Mouse (Mus musculus) kidney, adult 8-10 months (tissue): ENCODE measurements around the gene Rubcn.

Experiments used
- DNase-seq, 2 experiments: peaks; one replicate each; pipeline ENCODE4 v3.0.0; 2022

The Rubcn gene

GRCm38 (mm10) chr16:32815160-32815605, 62.4 kb downstream of the Rubcn start:
- peak; percentile 55 to 70 for DNase-seq

- peak; percentile 35 to 41 for DNase-seq
These were observed 63.0 kb downstream of the Rubcn start for GRCm38 (mm10) chr16:32814539-32814938.

DNA sequence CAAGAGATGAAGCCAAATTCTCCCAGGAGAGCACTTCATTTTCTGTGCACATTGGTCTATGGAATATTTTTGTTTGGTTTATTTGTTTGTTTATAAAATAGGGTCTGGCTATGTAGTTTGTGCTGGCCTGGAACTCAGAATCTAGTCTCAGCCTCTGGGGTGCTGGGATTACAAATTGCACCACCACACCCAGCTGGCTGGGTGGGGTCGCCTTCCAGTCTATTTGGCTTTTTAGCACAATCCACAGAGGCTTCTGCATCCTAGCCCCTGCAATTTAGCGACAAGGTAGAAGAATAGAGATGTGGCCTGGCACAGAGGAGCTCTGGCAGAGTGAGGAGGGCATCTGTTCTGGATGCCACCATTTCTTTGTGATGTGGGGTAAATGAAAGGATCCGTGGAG, 63.8 kb downstream of the Rubcn start:
- DNase-seq = no peak

DNA sequence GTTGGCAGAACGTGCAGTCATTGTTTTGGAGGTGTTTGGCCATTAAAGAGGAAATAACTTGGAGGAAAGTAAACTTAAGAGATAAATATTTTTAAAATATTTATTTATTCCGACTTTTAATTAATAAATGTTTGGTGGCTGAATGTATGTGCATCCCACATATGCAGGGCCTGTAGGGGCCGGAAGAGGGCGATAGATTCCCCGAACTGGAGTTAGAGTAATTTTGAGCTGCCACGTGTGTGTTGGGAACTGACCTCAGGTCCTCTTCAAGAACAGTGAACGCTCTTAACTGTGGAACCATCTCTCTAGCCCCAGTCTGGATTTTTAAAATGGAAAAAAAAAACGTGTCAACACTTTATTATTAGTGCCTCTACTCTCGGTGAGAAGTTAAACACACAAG, 64.2 kb downstream of the Rubcn start:
- no peak for DNase-seq

DNA sequence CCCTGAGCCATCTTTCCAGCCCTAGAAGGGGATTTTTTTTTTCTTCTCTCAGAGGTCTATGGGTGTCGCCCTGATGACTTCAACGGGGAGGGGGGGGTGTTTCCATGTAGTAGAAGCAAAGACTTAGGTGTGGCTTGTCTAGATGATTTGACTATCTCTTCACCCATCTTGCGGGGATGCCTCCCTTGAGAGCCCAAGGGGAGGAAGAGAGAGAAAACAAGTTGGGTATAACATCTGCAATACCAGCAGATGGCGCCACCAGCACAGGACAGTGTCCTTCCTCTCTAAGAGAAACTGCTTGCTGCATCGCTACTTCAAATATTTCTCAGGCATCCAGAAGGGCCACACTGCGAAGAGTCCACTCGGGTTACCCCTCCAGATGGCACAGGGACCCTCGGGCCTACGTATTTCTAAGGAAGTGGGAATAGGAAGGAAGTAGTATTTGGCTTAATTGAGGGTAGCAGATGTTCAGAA, 64.6 kb downstream of the Rubcn start:
- peak; percentile 70 to 84 for DNase-seq

GRCm38 (mm10) chr16:32810321-32810720, 67.2 kb downstream of the Rubcn start, which contains the start of gene Smbd1:
Gene Smbd1, minus strand, starts transcription at chr16:32810477.
- no peak for DNase-seq

DNA sequence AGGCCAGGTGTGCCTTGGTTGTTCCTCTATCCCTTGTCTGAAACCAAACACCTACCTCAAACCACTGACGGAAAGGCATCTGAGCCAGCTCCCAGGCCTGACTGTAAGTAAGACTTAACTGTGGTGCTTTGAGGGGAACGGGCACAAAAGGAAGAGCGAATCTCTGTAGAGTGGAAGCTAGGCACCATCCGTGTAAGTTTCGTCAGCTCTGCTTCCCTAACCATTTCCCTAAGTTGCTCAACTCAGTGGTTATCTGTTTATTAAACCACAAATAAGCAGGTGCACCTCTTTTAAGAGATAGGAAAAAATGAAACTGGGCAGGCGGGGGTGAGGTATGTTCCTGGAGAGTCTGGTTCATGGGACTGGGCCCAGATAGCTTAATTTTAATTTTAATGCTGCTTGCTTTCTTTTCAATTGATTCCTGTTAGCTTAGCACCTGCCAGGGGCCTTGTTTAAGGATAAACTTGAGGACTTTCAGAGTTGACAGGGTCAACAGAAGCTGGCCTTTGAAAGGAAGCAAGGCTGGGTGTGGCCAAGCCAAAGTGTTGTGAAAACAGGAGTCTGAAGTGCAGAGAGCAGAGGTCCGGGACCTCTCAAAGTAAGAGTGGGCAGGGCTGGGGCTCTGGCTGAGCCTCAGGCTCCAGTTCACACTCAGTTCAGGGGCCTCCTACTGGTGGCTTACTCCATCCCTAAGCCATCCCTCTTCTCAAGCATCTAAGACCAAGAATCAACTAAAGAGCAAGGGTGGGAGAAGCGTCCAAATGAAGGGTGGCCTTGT, 70.0 kb downstream of the Rubcn start:
- peak; percentile 17 to 31 for DNase-seq

GRCm38 (mm10) chr16:32805151-32805550, 72.4 kb downstream of the Rubcn start:
- no peak for DNase-seq

DNA sequence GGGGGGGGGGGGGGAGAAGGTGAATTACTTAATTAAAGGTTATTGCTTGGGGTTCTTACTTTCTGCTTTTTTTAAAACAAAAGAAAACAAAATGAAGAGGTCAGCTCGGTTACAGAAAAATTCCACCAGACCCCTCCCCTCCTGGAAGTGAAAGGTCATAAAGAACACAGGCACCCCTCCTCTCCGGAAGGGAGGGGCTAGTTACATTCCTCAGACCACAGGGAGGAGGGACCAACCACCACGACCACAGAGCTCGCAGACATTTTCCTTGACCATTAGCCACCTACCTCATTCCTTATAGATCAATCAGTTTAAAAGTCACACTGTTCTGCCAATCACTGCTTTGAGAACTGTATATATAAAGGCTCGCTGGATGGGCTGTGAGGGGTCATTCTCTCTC, 73.7 kb downstream of the Rubcn start:
- no peak for DNase-seq

- DNase-seq = peak; percentile 59 to 65
These were observed 74.2 kb downstream of the Rubcn start for GRCm38 (mm10) chr16:32803252-32803853.

GRCm38 (mm10) chr16:32797426-32797689, 80.2 kb downstream of the Rubcn start, which contains the start of gene Muc20:
Gene Muc20, minus strand, starts transcription at chr16:32797435.
- no peak for DNase-seq

DNA sequence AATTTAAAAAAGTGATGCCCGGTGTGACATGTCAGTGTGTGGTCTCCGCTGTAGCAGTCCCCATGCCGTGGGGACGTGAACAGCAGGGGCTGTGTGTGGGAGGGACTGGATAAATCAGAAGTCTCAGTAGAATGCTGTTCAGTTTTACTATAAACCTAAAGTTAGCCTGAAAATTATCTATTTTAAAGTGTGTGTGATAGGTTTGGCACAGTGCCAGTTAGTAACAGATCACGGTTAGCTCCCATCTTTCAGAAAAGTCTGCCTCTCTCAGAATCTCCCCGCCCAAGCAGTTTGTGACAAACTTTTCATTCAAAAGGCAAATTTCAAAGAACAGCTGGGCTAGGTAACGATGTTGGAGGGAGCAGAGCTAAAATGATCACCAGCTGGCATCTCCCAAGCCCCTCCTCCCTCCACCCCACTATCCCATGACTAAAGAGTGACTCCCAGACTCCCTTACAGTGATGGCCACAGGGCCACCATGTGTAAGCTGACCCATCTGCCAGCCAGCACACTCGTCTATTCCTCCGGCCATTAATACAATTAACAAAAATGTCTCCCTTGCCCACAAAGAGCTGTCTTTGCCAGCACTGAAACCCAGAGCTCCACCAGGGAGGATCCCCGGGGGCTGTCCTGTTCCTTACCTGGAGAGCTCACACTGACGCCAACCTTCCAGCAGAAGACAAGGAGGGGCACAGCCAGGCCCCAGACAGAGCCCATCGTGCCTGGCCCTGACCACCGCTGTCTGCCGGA, 80.7 kb downstream of the Rubcn start:
- DNase-seq = no peak

- no peak for DNase-seq
These were observed 82.4 kb downstream of the Rubcn start for GRCm38 (mm10) chr16:32795177-32795576.

DNA sequence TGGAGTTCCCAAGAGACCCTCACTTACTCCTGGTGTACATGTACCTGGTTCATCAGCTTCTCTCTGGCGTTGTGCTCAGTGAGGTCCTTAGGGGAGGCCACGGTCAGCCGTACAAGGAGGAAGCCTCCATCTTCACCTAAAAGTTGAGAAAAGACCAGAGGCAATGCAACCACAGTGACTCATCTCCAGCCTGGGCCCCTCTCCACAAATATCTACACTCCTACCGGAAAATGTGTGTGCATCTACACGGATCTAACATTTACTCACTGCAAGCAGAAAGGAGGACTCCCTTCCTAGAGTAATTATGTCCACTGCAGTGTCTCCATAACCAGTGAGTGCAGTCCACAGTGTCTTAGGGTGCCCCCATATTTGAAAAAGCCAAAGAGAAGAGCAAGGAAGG, 87.5 kb downstream of the Rubcn start:
- no peak for DNase-seq

DNA sequence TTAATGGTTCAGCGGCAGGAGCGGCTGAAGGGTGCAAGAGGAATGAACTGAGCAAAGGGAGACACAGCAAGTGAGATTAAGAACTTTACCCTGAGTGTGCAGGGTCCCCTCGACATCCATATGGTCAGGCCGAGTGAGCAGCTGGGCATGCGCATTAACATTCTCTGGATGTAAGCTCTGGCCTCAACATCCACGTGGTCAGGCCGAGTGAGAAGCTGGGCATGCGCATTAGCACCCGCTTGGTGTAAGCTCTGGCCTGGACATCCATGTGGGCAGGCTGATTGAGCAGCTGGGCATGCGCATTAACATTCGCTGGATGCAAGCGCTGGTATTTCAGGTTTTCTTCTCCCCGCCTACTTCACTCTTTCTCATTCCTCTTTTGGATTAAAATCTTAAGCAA, 92.7 kb downstream of the Rubcn start:
- DNase-seq = no peak

- DNase-seq = no peak
These were observed 94.1 kb downstream of the Rubcn start for GRCm38 (mm10) chr16:32783324-32784062.

DNA sequence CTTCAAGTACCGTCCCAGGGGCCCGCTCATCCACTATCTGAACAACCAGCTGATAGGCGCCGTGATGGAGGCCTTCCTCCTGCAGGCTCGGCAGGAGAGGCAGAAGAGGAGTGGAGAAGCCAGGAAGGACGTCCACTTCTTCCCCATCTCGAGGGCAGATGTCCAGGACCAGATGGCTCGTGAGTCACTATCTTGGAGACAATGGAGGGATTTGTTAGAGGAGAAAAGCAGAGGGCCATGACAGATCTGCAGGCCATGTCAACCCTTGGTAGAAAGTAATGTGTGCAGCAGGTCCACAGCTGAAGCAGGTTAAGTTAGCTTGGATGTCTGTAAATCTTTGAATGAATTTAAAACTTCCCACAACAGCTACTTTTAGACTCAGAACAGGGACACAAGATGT, 98.6 kb downstream of the Rubcn start:
- DNase-seq = no peak

GRCm38 (mm10) chr16:32776676-32777075, 100.9 kb downstream of the Rubcn start:
- no peak for DNase-seq
